In the genomic region with DNA sequence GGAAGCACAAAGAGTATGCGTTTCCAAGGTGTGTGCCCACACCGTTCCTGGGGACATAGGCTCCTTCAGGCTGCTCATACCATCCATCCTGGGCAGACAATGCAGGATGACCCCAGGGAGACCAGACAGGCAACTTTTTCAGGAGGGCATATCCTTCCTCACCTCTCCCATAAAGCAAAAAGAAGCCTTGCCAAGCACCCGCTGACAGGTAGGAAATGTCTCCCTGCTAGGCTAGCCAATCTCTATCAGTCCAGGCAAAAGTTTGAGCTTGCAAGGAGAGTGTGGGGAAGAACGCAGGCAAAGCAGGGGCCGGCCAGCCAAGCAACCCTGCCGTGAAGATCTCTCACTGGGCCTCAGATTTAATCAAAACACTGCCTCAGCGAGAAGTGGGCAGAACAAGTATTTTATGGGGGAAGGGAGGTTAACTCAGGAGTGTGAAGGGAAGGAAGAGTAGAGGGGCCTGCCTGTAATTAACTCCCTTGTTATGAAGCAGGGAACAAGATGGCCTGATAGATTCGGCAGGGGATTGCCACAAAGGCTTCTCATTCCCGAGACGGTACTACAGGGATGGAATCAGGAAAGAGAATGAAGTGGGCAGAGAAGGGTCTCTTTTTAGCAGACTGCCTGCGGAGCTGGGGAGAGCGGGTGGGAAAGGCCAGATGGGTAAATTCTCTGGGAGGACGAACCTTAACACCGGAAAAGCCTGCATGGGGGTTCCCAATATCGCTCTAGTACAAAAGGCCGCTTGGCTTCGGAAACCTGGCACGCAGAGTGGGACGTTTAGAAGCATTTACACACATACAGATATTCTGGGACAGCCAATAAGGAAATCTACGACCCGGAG, we compare ENCODE assay signal across 8 mouse cellular contexts. TPM values are rescaled to one million over a fixed set of nuclear protein-coding genes. Genes with fewer than 3 reads are reported as not detected.
DNase-seq lines count a peak whose midpoint lies in the region; ATAC-seq and TF ChIP-seq lines count a peak whose summit lies in the region.

No protein-coding gene starts in this region.

- peaks cover 2% of the 10 kb centered on the region for H3K36me3 ChIP-seq in heart, adult 2 months (ENCODE audit: control insufficient read depth, insufficient read depth, low read length)
- H3K36me3 ChIP-seq in forebrain, embryonic 11.5 days (ENCODE audit: control insufficient read depth, insufficient read depth, low read length), result no peaks in the 10 kb centered on the region
- H3K36me3 ChIP-seq in midbrain, embryonic 14.5 days (ENCODE audit: control insufficient read depth, insufficient read depth, low read length), result no peaks in the 10 kb centered on the region

- peaks cover 14% of the 10 kb centered on the region for H3K4me1 ChIP-seq in heart, adult 2 months (ENCODE audit: control insufficient read depth, insufficient read depth, low read length)
- H3K4me1 ChIP-seq in forebrain, embryonic 11.5 days (replicated peaks; ENCODE audit: control insufficient read depth, insufficient read depth, low read length), result peaks cover 17% of the 10 kb centered on the region
- peaks cover 41% of the 10 kb centered on the region for H3K4me1 ChIP-seq in midbrain, embryonic 14.5 days (ENCODE audit: control insufficient read depth, insufficient read depth, low read length)

- peak overlapping the region; percentile 91 for H3K27ac ChIP-seq in heart, adult 2 months
- H3K27ac ChIP-seq in forebrain, embryonic 11.5 days (ENCODE audit: low read depth, low read length), result peak overlapping the region; percentile 44
- H3K27ac ChIP-seq in midbrain, embryonic 14.5 days (replicated peaks; ENCODE audit: low read depth, low read length), result 0 out of 2 replicates have a peak overlapping the region, but pooled peaks have one; percentile 32

- no peaks in the 10 kb centered on the region for H3K9me3 ChIP-seq in forebrain, embryonic 11.5 days (ENCODE audit: control insufficient read depth, low read length)
- H3K9me3 ChIP-seq in midbrain, embryonic 14.5 days (ENCODE audit: control insufficient read depth, low read length), result no peaks in the 10 kb centered on the region

- peak overlapping the region; percentile 93 for H3K9ac ChIP-seq in heart, adult 2 months (ENCODE audit: low read depth, low read length)
- peak overlapping the region; percentile 82 for H3K9ac ChIP-seq in forebrain, embryonic 11.5 days (ENCODE audit: low read length)
- H3K9ac ChIP-seq in midbrain, embryonic 14.5 days (replicated peaks; ENCODE audit: low read length), result peak overlapping the region; percentile 69

- no peaks in the 10 kb centered on the region for H3K27me3 ChIP-seq in heart, adult 2 months (ENCODE audit: control insufficient read depth, insufficient read depth, low read length)
- H3K27me3 ChIP-seq in forebrain, embryonic 11.5 days (ENCODE audit: control insufficient read depth, insufficient read depth, low read length), result no peaks in the 10 kb centered on the region
- peaks cover 6% of the 10 kb centered on the region; the same call in 1 of the 2 replicates for H3K27me3 ChIP-seq in midbrain, embryonic 14.5 days (ENCODE audit: control insufficient read depth, insufficient read depth, low read length)

- H3K4me3 ChIP-seq in heart, adult 2 months, result peak overlapping the region; percentile 86
- peak overlapping the region; percentile 72 for H3K4me3 ChIP-seq in forebrain, embryonic 11.5 days (ENCODE audit: low read depth, low read length)
- H3K4me3 ChIP-seq in midbrain, embryonic 14.5 days (replicated peaks; ENCODE audit: low read depth, low read length), result peak overlapping the region; percentile 69

- H3K4me2 ChIP-seq in forebrain, embryonic 11.5 days (ENCODE audit: low read depth, low read length, severe bottlenecking), result peak overlapping the region; percentile 95
- H3K4me2 ChIP-seq in midbrain, embryonic 14.5 days (ENCODE audit: low read length), result peak overlapping the region; percentile 92

- 23% methylated on average over 21 of the region's 21 CpGs for WGBS in heart, adult 2 months
- 2% methylated on average over 21 of the region's 21 CpGs for WGBS in forebrain, embryonic 11.5 days
- WGBS in midbrain, embryonic 14.5 days, result 3% methylated on average over 21 of the region's 21 CpGs

- peak; percentile 15 to 39 for DNase-seq in heart, adult 2 months
- DNase-seq in heart, postnatal 36 days, result no peak
- DNase-seq in forebrain, embryonic 11.5 days (ENCODE audit: low spot score), result peak; percentile 59
- DNase-seq in kidney, adult 9 months, result peak; percentile 54
- peak; percentile 28 for DNase-seq in midbrain, embryonic 14.5 days
- DNase-seq in spleen, postnatal 4 days (ENCODE audit: low spot score in 2 of 2), result no peak
- DNase-seq in adrenal gland, postnatal 14 days, result no peak
- DNase-seq in right cerebral cortex, adult 18-20 months, result no peak

- TF ChIP-seq EP300 in heart, adult 2 months (IDR thresholded peaks at IDR 0.05; ENCODE audit: insufficient read depth, low read depth, low read length), result 0 out of 2 replicates have a peak, but pooled peaks have one; percentile 10

- H3K79me2 ChIP-seq in heart, adult 2 months (replicated peaks; ENCODE audit: control insufficient read depth, insufficient read depth, low read length), result no peaks in the 10 kb centered on the region

- ATAC-seq in forebrain, embryonic 11.5 days (replicated peaks; ENCODE audit: low FRiP score), result no peak
- ATAC-seq in midbrain, embryonic 14.5 days (ENCODE audit: low FRiP score, low TSS enrichment), result no peak

- intact Hi-C loops in heart, adult 2 months (cut with DNase I), result loop anchor here (1.0 to 5.0 kb wide), 5 partner anchors 20 to 120 kb away; a partner anchor contains a TSS
- intact Hi-C loops in heart, postnatal 36 days (cut with DNase I), result loop anchor here (1.0 to 2.0 kb wide), 4 partner anchors 38 to 109 kb away; no protein-coding TSS in a partner anchor

- no peak for TF ChIP-seq POLR2A in heart, adult 2 months (IDR thresholded peaks at IDR 0.05; ENCODE audit: insufficient read depth, low read depth, low read length)

- no peak for TF ChIP-seq CTCF in heart, adult 2 months (IDR thresholded peaks at IDR 0.05)

RNA-seq across cellular contexts. Expression of a gene that starts 3.7 kb away (rescaled TPM):
- 10 to 100 TPM; 27.2 to 43.0 TPM for total RNA-seq in heart, adult 2 months (2021)
- 19.2 and 19.4 TPM in 2 replicates for polyA plus RNA-seq in heart, adult 2 months (2012; rRNA removed)
- total RNA-seq in heart, postnatal 36 days (2021), result 10 to 100 TPM; 24.2 to 40.9 TPM
- 8.2 and 9.7 TPM in 2 replicates for polyA plus RNA-seq in forebrain, embryonic 11.5 days (2014; fragmentation: Nextera tagmentation; extraction: Ambion mirVana)
- polyA plus RNA-seq in midbrain, embryonic 14.5 days (2014; fragmentation: Nextera tagmentation; extraction: Ambion mirVana), result 10.2 and 10.4 TPM in 2 replicates
- total RNA-seq in adrenal gland, postnatal 14 days (2021), result 71.2 and 76.8 TPM in 2 replicates

Comparison
In these comparisons a context has a peak if more than half of its experiments do, and no peak if none do; other contexts are left out.
1. DNase-seq: peak in heart, adult 2 months (2 of 2), forebrain, embryonic 11.5 days (single experiment), kidney, adult 9 months (single experiment) and midbrain, embryonic 14.5 days (single experiment); none in heart, postnatal 36 days (0 of 2), spleen, postnatal 4 days (0 of 2), adrenal gland, postnatal 14 days (single experiment) and right cerebral cortex, adult 18-20 months (single experiment).
2. H3K27ac ChIP-seq: peak in every context shown above with its lines; median percentile 91 in heart, adult 2 months; 44 in forebrain, embryonic 11.5 days; 32 in midbrain, embryonic 14.5 days.
3. Peak in every context shown above with its lines, with median percentiles within 50 percentile points of each other: H3K4me3 ChIP-seq and H3K9ac ChIP-seq.